Mouse (Mus musculus): ENCODE results near the gene Cxcr2. TPM values are rescaled to one million over a fixed set of nuclear protein-coding genes. Genes with fewer than 3 reads are reported as not detected.

Gene Cxcr2
- polyA plus RNA-seq, 1 experiment from 2014 or later = 0.69 TPM

- Histone ChIP-seq H3K9ac (no peak overlapping the region), H3K4me1 (0 out of 2 replicates have a peak, but pooled peaks cover 6% of the 10 kb centered on the region), H3K9me3 (no peaks in the 10 kb centered on the region), H3K27ac (no peak overlapping the region), H3K27me3 (replicated peaks) (no peaks in the 10 kb centered on the region), H3K4me2 (no peak overlapping the region), H3K36me3 (no peaks in the 10 kb centered on the region), H3K4me3 (replicated peaks) (no peak overlapping the region)
- 57% methylated on average over 5 of the region's 5 CpGs for WGBS
- no peak for ATAC-seq (ENCODE audit: insufficient read depth, low FRiP score, low read depth)
Observed at GRCm38 (mm10) chr1:74203457-74203856, 49.7 kb downstream of the Cxcr2 start.

GRCm38 (mm10) chr1:74205881-74206280, 52.1 kb downstream of the Cxcr2 start:
- Histone ChIP-seq H3K4me2 (no peak overlapping the region), H3K27me3 (replicated peaks) (no peaks in the 10 kb centered on the region), H3K9me3 (no peaks in the 10 kb centered on the region), H3K4me3 (replicated peaks) (no peak overlapping the region), H3K36me3 (no peaks in the 10 kb centered on the region), H3K9ac (no peak overlapping the region), H3K27ac (no peak overlapping the region), H3K4me1 (no peaks in the 10 kb centered on the region)
- 54% methylated on average over 7 of the region's 7 CpGs for WGBS
- no peak for ATAC-seq (ENCODE audit: insufficient read depth, low FRiP score, low read depth)

- WGBS = 76% methylated on average over 8 of the region's 8 CpGs
- no peak for ATAC-seq (ENCODE audit: insufficient read depth, low FRiP score, low read depth)
- Histone ChIP-seq H3K9ac (no peak overlapping the region), H3K27ac (no peak overlapping the region), H3K27me3 (replicated peaks) (no peaks in the 10 kb centered on the region), H3K4me1 (no peaks in the 10 kb centered on the region), H3K4me2 (no peak overlapping the region), H3K9me3 (no peaks in the 10 kb centered on the region), H3K36me3 (no peaks in the 10 kb centered on the region), H3K4me3 (replicated peaks) (no peak overlapping the region)
Observed at GRCm38 (mm10) chr1:74206642-74207041, 52.9 kb downstream of the Cxcr2 start.

- Histone ChIP-seq H3K27me3 (replicated peaks) (no peaks in the 10 kb centered on the region), H3K9me3 (no peaks in the 10 kb centered on the region), H3K36me3 (no peaks in the 10 kb centered on the region), H3K27ac (no peak overlapping the region), H3K4me3 (replicated peaks) (no peak overlapping the region), H3K4me1 (no peaks in the 10 kb centered on the region), H3K4me2 (no peak overlapping the region), H3K9ac (no peak overlapping the region)
- ATAC-seq (ENCODE audit: insufficient read depth, low FRiP score, low read depth) = 0 out of 2 replicates have a peak, but pooled peaks have one; percentile 18
- 55% methylated on average over 9 of the region's 9 CpGs for WGBS
Observed at GRCm38 (mm10) chr1:74207906-74208305, 54.1 kb downstream of the Cxcr2 start.

GRCm38 (mm10) chr1:74208941-74209340, 55.2 kb downstream of the Cxcr2 start:
- no peaks in the 10 kb centered on the region for H3K36me3 ChIP-seq
- ATAC-seq (ENCODE audit: insufficient read depth, low FRiP score, low read depth) = no peak
- no peak overlapping the region for H3K9ac ChIP-seq
- no peak overlapping the region for H3K4me2 ChIP-seq
- no peaks in the 10 kb centered on the region for H3K27me3 ChIP-seq (replicated peaks)
- no peaks in the 10 kb centered on the region for H3K4me1 ChIP-seq
- no peak overlapping the region for H3K4me3 ChIP-seq (replicated peaks)
- H3K9me3 ChIP-seq = no peaks in the 10 kb centered on the region
- H3K27ac ChIP-seq = no peak overlapping the region
- WGBS = 87% methylated on average over 8 of the region's 8 CpGs

MicroRNAs encoded within 50 kb of the gene (microRNA counts, 519-probe panel; counts per million panel counts)
- 2,224 counts per million, percentile 37 among the panel's probes with 10 or more counts for microRNA mmu-miR-1928

Small RNA genes within 50 kb of the gene (microRNA-seq; reads per million reads assigned to microRNA genes)
- not detected for gene Mir1928

Other genes starting within 250 kb of the Cxcr2 start
- gene Tns1, start 29.5 kb upstream of the Cxcr2 start, polyA plus RNA-seq (2015; fragmentation: Nextera tagmentation; extraction: Ambion mirVana) = 34.5 and 40.3 TPM in 2 replicates
- gene Rufy4, start 28.4 kb upstream of the Cxcr2 start, polyA plus RNA-seq (2015; fragmentation: Nextera tagmentation; extraction: Ambion mirVana) = 0.23 and 0.43 TPM in 2 replicates
- gene Cxcr1, start 40.6 kb downstream of the Cxcr2 start, polyA plus RNA-seq (2015; fragmentation: Nextera tagmentation; extraction: Ambion mirVana) = not detected in 2 replicates
- 493 and 505 TPM in 2 replicates for gene Arpc2, start 82.1 kb downstream of the Cxcr2 start, polyA plus RNA-seq (2015; fragmentation: Nextera tagmentation; extraction: Ambion mirVana)
- 1.1 and 1.3 TPM in 2 replicates for gene Gpbar1, start 124.6 kb downstream of the Cxcr2 start, polyA plus RNA-seq (2015; fragmentation: Nextera tagmentation; extraction: Ambion mirVana)
- 229 and 235 TPM in 2 replicates for gene Aamp, start 130.7 kb downstream of the Cxcr2 start, polyA plus RNA-seq (2015; fragmentation: Nextera tagmentation; extraction: Ambion mirVana)
- 117 and 124 TPM in 2 replicates for gene Pnkd, start 130.9 kb downstream of the Cxcr2 start, polyA plus RNA-seq (2015; fragmentation: Nextera tagmentation; extraction: Ambion mirVana)
- gene Tmbim1, start 151.6 kb downstream of the Cxcr2 start, polyA plus RNA-seq (2015; fragmentation: Nextera tagmentation; extraction: Ambion mirVana) = 68.3 and 73.4 TPM in 2 replicates
- gene Catip, start 208.1 kb downstream of the Cxcr2 start, polyA plus RNA-seq (2015; fragmentation: Nextera tagmentation; extraction: Ambion mirVana) = 0.53 and 0.55 TPM in 2 replicates
- 6.1 and 6.6 TPM in 2 replicates for gene Slc11a1, start 221.2 kb downstream of the Cxcr2 start, polyA plus RNA-seq (2015; fragmentation: Nextera tagmentation; extraction: Ambion mirVana)
- 82.9 and 86.2 TPM in 2 replicates for gene Ctdsp1, start 237.5 kb downstream of the Cxcr2 start, polyA plus RNA-seq (2015; fragmentation: Nextera tagmentation; extraction: Ambion mirVana)

Data from stomach, embryonic 15.5 days (tissue).